Mouse (Mus musculus) ES-E14 (cell line): ENCODE results near the gene Itpr2.

Experiments
- HCFC1 ChIP-seq: IDR thresholded peaks from 2 replicates; pipeline ENCODE4 v1.6.1; 2012; ENCODE audit warnings: low read length, inconsistent platforms, borderline replicate concordance; ENCODE audit not compliant: insufficient read depth
- ZC3H11A ChIP-seq: IDR thresholded peaks from 2 replicates; pipeline ENCODE4 v1.6.1; 2012; ENCODE audit warnings: low read depth, mild to moderate bottlenecking, inconsistent platforms, low read length, borderline replicate concordance

DNA sequence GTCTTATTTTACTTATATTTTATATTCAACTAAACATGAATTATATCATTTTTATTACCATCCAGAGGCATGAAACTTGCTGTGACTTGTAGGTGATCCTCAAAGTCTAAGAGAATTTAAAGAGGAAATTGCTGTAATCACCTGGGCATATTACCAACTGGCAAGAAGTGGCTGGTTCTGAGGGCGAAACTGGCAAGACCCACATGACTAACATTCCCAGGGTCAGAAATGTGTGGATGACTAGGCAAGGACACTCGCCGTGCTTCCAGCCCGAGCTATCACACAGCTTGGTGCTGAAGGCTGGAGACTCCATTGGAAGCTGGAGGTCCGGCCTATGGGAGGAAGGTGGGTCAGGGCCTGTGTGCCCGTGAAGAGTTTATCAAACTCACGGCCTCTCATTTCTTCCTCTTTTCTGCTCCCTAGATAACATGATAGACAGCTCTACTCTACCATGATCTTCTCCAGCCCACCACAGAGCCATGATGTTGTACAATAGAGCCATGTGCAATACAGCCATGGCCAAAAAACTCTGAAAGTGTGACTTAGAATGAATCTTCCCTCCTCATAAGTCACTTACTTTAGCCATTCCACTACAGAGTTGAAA, 306.1 kb downstream of the Itpr2 start:
- TF ChIP-seq HCFC1 (no peak), ZC3H11A (no peak)
